Mouse (Mus musculus) embryonic fibroblast, embryonic 13.5 days (primary cell): ENCODE measurements around the gene Pdcl3.

ENCODE experiments used
- CTCF ChIP-seq: IDR thresholded peaks from 2 replicates; pipeline ENCODE4 v1.5.1; 2011; ENCODE audit warnings: mild to moderate bottlenecking, control low read depth, low read length, moderate library complexity, borderline replicate concordance; ENCODE audit not compliant: insufficient read depth
- POLR2A ChIP-seq: IDR thresholded peaks from 2 replicates; pipeline ENCODE4 v1.6.1; 2011; ENCODE audit warnings: low read depth, mild to moderate bottlenecking, control low read depth, low read length, moderate library complexity

- TF ChIP-seq CTCF, result no peak
- no peak for TF ChIP-seq POLR2A
Observed at GRCm38 (mm10) chr1:38956457-38956856, 29.0 kb upstream of the Pdcl3 start.
